Mouse (Mus musculus): ENCODE data around the gene Angptl3. TPM values are rescaled to one million over a fixed set of nuclear protein-coding genes. Genes with fewer than 3 reads are reported as not detected.

Gene Angptl3
- polyA plus RNA-seq (2021): not detected

- ATAC-seq: no peak
- no peak for DNase-seq (ENCODE audit: low read depth, low spot score)
- POLR2A ChIA-PET: interaction anchor here (0.6 kb wide), 1 partner anchor 1748 kb away, joined by 3 read pairs; no protein-coding TSS in a partner anchor
- TF ChIP-seq CTCF (IDR thresholded peaks at IDR 0.05): no peak
- CTCF ChIA-PET: interaction anchor here (1.4 kb wide), 1 partner anchor 13 kb away, joined by 3 read pairs; no protein-coding TSS in a partner anchor
- in situ Hi-C loops (cut with MboI; ENCODE audit: low pct_unique_long_range_greater_than_20kb): no loop called here
- H3K27me3 ChIP-seq: no peaks in the 10 kb centered on the region
Measured at GRCm38 (mm10) chr4:99030686-99031085, at the start of gene Angptl3. Gene Angptl3, plus strand, starts transcription at chr4:99030954.

GRCm38 (mm10) chr4:98984701-98985100, 46.1 kb upstream of the Angptl3 start:
- POLR2A ChIA-PET: no interaction called here
- no peak for ATAC-seq

GRCm38 (mm10) chr4:98993491-98993890, 37.3 kb upstream of the Angptl3 start:
- in situ Hi-C loops (cut with MboI; ENCODE audit: low pct_unique_long_range_greater_than_20kb): no loop called here
- TF ChIP-seq CTCF (IDR thresholded peaks at IDR 0.05): no peak
- ChIA-PET POLR2A (no interaction called here), CTCF (no interaction called here)
- ATAC-seq: no peak
- no peaks in the 10 kb centered on the region for H3K27me3 ChIP-seq
- no peak for DNase-seq (ENCODE audit: low read depth, low spot score)

More at GRCm38 (mm10) chr4:98984701-98985100, 46.1 kb upstream of the Angptl3 start:
- no peaks in the 10 kb centered on the region for H3K27me3 ChIP-seq
- DNase-seq (ENCODE audit: low read depth, low spot score): no peak
- CTCF ChIA-PET: no interaction called here
- no peak for TF ChIP-seq CTCF (IDR thresholded peaks at IDR 0.05)
- in situ Hi-C loops (cut with MboI; ENCODE audit: low pct_unique_long_range_greater_than_20kb): no loop called here

- no peak for TF ChIP-seq CTCF (IDR thresholded peaks at IDR 0.05)
- no peak for DNase-seq (ENCODE audit: low read depth, low spot score)
- ChIA-PET POLR2A (no interaction called here), CTCF (no interaction called here)
- ATAC-seq: no peak
- no peaks in the 10 kb centered on the region for H3K27me3 ChIP-seq
- in situ Hi-C loops (cut with MboI; ENCODE audit: low pct_unique_long_range_greater_than_20kb): no loop called here
Measured at GRCm38 (mm10) chr4:99005574-99005973, 25.2 kb upstream of the Angptl3 start.

- no peak for ATAC-seq
- ChIA-PET CTCF (interaction anchor here (1.1 to 1.3 kb wide), 4 partner anchors 14 to 39 kb away, joined by 3 read pairs; no protein-coding TSS in a partner anchor), POLR2A (no interaction called here)
Measured at GRCm38 (mm10) chr4:99006319-99006718, 24.4 kb upstream of the Angptl3 start.

GRCm38 (mm10) chr4:99011039-99011438, 19.7 kb upstream of the Angptl3 start:
- TF ChIP-seq CTCF (IDR thresholded peaks at IDR 0.05): no peak
- ATAC-seq: no peak
- ChIA-PET CTCF (no interaction called here), POLR2A (no interaction called here)
- in situ Hi-C loops (cut with MboI; ENCODE audit: low pct_unique_long_range_greater_than_20kb): no loop called here
- no peaks in the 10 kb centered on the region for H3K27me3 ChIP-seq
- DNase-seq (ENCODE audit: low read depth, low spot score): no peak

More at GRCm38 (mm10) chr4:99006319-99006718, 24.4 kb upstream of the Angptl3 start:
- in situ Hi-C loops (cut with MboI; ENCODE audit: low pct_unique_long_range_greater_than_20kb): no loop called here
- DNase-seq (ENCODE audit: low read depth, low spot score): peak; percentile 20
- no peaks in the 10 kb centered on the region for H3K27me3 ChIP-seq
- TF ChIP-seq CTCF (IDR thresholded peaks at IDR 0.05): no peak

- ATAC-seq (no peak), DNase-seq (ENCODE audit: low read depth, low spot score) (no peak)
- no peaks in the 10 kb centered on the region for H3K27me3 ChIP-seq
- TF ChIP-seq CTCF (IDR thresholded peaks at IDR 0.05): no peak
- ChIA-PET CTCF (interaction anchor here (0.6 kb wide), 1 partner anchor 16 kb away, joined by 3 read pairs; no protein-coding TSS in a partner anchor), POLR2A (no interaction called here)
- in situ Hi-C loops (cut with MboI; ENCODE audit: low pct_unique_long_range_greater_than_20kb): no loop called here
Measured at GRCm38 (mm10) chr4:99022221-99022620, 8.5 kb upstream of the Angptl3 start.

- POLR2A ChIA-PET: no interaction called here
- DNase-seq (ENCODE audit: low read depth, low spot score) (no peak), ATAC-seq (no peak)
- CTCF ChIA-PET: interaction anchor here (0.9 to 1.7 kb wide), 2 partner anchors 15 to 17 kb away, joined by 3 read pairs; no protein-coding TSS in a partner anchor
- in situ Hi-C loops (cut with MboI; ENCODE audit: low pct_unique_long_range_greater_than_20kb): no loop called here
- no peak for TF ChIP-seq CTCF (IDR thresholded peaks at IDR 0.05)
- H3K27me3 ChIP-seq: no peaks in the 10 kb centered on the region
Measured at GRCm38 (mm10) chr4:99028377-99028776, 2.4 kb upstream of the Angptl3 start.

GRCm38 (mm10) chr4:99032921-99033320, 2.2 kb downstream of the Angptl3 start:
- in situ Hi-C loops (cut with MboI; ENCODE audit: low pct_unique_long_range_greater_than_20kb): no loop called here
- POLR2A ChIA-PET: no interaction called here
- no peak for ATAC-seq
- H3K27me3 ChIP-seq: no peaks in the 10 kb centered on the region
- DNase-seq (ENCODE audit: low read depth, low spot score): no peak
- CTCF ChIA-PET: interaction anchor here (0.9 kb wide), 1 partner anchor 15 kb away, joined by 3 read pairs; no protein-coding TSS in a partner anchor
- no peak for TF ChIP-seq CTCF (IDR thresholded peaks at IDR 0.05)

GRCm38 (mm10) chr4:99044854-99045253, 14.1 kb downstream of the Angptl3 start:
- no peak for TF ChIP-seq CTCF (IDR thresholded peaks at IDR 0.05)
- ATAC-seq (no peak), DNase-seq (ENCODE audit: low read depth, low spot score) (no peak)
- H3K27me3 ChIP-seq: no peaks in the 10 kb centered on the region
- CTCF ChIA-PET: interaction anchor here (1.3 to 1.4 kb wide), 2 partner anchors 16 to 38 kb away, joined by 3 read pairs; no protein-coding TSS in a partner anchor
- in situ Hi-C loops (cut with MboI; ENCODE audit: low pct_unique_long_range_greater_than_20kb): no loop called here
- POLR2A ChIA-PET: no interaction called here

GRCm38 (mm10) chr4:99046471-99046870, 15.7 kb downstream of the Angptl3 start:
- ATAC-seq (no peak), DNase-seq (ENCODE audit: low read depth, low spot score) (no peak)
- POLR2A ChIA-PET: no interaction called here
- in situ Hi-C loops (cut with MboI; ENCODE audit: low pct_unique_long_range_greater_than_20kb): no loop called here
- H3K27me3 ChIP-seq: no peaks in the 10 kb centered on the region
- TF ChIP-seq CTCF (IDR thresholded peaks at IDR 0.05): no peak
- CTCF ChIA-PET: no interaction called here

- ATAC-seq (no peak), DNase-seq (ENCODE audit: low read depth, low spot score) (no peak)
- ChIA-PET POLR2A (interaction anchor here (0.9 kb wide), 1 partner anchor 9 kb away, joined by 3 read pairs; no protein-coding TSS in a partner anchor), CTCF (interaction anchor here (1.2 to 1.4 kb wide), 2 partner anchors 13 to 15 kb away, joined by 3 to 4 read pairs; no protein-coding TSS in a partner anchor)
- H3K27me3 ChIP-seq: no peaks in the 10 kb centered on the region
- in situ Hi-C loops (cut with MboI; ENCODE audit: low pct_unique_long_range_greater_than_20kb): no loop called here
- TF ChIP-seq CTCF (IDR thresholded peaks at IDR 0.05): no peak
Measured at GRCm38 (mm10) chr4:99048581-99048980, 17.8 kb downstream of the Angptl3 start.
